Mouse (Mus musculus) embryo, embryonic 10 days (tissue): ENCODE results near the gene Cd244a.

ENCODE experiments used
- DNase-seq: peaks from one replicate; pipeline ENCODE4 v3.0.0-alpha.2; 2015; ENCODE audit warnings: low spot score

Cd244a gene

GRCm38 (mm10) chr1:171577168-171577567 lies 18.2 kb downstream of the Cd244a start:
- DNase-seq, result no peak

- DNase-seq, result no peak
These were observed 25.6 kb downstream of the Cd244a start for GRCm38 (mm10) chr1:171584584-171584983.

- no peak for DNase-seq
These were observed 45.7 kb downstream of the Cd244a start for GRCm38 (mm10) chr1:171604686-171605085.

DNA sequence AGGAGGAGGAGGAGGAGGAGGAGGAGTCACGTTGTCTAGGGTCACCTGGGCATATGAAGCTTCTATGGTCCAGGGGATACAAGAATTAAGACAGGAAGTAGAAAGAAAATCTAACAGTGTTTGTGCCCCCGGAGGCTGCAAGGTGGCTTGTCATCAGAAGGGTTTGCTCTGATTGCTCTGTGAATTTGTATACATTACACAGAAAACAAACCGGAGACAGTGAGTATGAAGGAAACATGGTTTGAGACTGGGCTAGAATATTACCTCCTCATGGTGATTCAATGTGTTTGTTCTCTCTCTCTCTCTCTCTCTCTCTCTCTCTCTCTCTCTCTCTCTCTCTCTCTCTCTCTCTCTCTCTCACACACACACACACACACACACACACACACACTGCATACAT lies 47.7 kb downstream of the Cd244a start:
- no peak for DNase-seq

GRCm38 (mm10) chr1:171607176-171607575 lies 48.2 kb downstream of the Cd244a start, which contains the start of gene Ly9:
TSS of gene Ly9 (minus strand) at chr1:171607410.
- DNase-seq, result no peak

DNA sequence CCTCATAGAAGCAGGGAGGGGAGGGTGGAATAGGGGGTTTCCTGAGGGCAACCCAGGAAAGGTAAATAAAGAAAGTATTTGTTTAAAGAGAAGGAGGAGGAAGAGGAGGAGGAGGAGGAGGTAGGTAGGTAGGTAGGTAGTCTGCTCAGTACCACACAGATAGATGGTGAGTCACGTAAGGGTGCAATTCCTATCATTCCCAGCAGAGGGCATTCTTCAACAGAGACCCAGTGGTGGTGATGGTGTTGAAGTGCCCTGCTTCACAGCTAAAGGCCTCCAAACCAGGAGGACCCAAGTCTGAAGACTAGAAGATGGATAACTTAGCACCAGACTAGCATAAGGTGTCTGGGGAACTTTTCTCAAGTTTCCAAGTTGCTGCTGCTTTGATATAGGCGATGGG lies 51.0 kb downstream of the Cd244a start:
- peak; percentile 22 for DNase-seq

GRCm38 (mm10) chr1:171610781-171611180 lies 51.8 kb downstream of the Cd244a start:
- peak; percentile 46 for DNase-seq

- DNase-seq, result no peak
These were observed 55.0 kb downstream of the Cd244a start for GRCm38 (mm10) chr1:171613962-171614361.

DNA sequence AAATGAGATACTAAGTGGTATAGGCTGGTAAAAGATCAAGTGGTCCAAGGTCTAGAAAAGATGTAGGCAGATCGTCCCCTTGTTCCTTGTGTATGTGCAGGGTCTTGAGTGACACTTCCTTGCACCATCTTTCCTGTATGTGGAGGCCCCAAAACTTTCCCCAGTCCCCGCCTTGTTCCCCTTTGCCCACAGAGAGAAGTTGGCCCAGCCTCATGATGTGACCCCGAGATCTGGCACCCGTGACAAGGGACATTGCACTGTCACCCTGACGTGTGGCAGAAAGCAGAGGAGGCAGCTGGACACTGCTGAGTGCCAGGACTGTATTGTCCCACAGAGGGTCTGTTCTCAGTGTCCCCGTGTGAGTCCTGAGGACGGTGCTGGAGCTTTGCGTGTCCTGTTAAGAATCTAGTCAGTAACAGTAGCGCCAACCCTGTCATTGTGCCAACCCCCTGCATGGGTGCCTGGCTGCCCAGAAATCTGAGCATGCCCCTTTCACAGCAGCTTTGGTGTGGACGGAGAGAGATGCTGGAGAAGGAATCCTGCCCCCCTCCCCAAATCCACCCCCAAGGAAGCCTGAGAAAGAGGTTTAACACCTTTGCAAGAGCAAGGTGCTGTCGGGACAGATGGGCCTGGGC lies 58.0 kb downstream of the Cd244a start:
- no peak for DNase-seq

GRCm38 (mm10) chr1:171619001-171619400 lies 60.0 kb downstream of the Cd244a start:
- DNase-seq, result no peak

DNA sequence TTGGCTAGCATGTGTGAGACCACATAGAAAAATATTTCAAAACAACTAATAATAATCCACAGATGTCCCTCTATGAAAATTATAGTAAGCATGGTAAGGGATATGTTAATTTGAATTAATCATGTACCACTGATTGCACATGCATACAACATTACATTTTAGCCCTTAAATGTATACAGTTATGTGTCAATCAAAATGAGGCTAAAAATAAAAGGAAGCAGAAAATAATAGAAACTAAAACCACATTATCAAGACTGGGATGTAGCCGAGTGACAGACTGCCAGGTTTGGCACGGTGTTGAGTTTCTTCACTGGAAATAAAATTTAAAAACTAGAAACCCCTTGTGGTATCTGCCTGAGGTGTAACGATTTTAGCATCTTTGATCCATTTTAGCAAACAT lies 60.7 kb downstream of the Cd244a start:
- no peak for DNase-seq

- DNase-seq, result no peak
These were observed 61.1 kb downstream of the Cd244a start for GRCm38 (mm10) chr1:171620091-171620490.

- DNase-seq, result no peak
These were observed 68.8 kb downstream of the Cd244a start for GRCm38 (mm10) chr1:171627801-171628200.

- DNase-seq, result no peak
These were observed 70.2 kb downstream of the Cd244a start for GRCm38 (mm10) chr1:171629168-171629567.

DNA sequence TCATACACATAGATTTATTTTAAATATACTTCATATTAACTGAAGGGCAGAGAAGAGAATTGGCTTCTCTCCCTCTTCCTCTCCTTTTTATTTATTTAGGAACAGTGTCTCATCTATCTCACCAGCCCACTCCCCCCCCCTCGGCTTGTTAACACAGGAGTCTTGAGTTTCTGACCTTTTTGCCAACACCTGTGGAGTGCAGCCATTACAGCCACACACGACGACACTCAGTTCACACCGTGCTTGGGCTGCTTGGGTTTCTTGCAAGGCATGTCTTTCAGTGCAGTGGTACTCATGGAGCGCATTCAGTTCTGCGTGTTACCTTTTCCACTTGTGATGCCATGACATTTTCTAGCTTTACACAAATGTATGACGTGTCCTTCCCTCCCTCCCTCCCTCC lies 71.0 kb downstream of the Cd244a start:
- no peak for DNase-seq

DNA sequence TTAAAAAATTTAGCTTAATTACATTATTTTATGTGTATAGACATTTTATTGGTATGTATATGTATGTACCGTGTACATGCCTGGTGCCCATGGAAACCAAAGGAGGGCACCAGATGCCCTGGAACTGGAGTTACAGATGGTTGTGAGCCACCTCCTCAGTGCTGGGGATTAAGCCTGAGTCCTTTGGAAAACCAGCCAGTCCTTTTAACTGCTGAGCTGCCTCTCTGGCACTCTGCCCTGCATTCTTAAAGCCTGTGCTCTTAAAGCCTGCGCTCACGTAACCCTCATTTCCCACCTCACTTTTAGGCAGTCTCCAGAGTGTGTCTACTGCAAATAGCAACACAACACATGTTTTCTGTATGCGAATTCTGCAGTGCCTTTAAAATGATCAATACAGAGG lies 71.9 kb downstream of the Cd244a start:
- no peak for DNase-seq

DNA sequence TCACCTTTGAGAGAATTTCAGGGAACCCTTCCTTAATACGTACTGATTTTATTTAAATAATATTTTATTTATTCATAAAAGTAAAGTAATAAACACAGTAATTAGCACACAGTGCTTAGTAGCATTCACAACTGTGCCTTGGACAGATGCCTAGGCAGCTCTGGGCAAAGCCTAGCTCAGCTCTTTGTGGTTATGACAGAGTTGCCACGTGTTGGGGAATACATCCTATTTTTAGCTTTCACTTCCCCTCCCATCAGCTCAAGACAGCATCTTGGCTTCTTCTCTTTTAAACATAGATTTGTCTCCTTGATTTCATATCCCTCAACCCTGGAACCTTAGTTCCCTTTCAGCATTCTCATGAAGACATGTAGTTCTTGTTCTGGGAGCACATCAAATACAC lies 72.5 kb downstream of the Cd244a start:
- no peak for DNase-seq

DNA sequence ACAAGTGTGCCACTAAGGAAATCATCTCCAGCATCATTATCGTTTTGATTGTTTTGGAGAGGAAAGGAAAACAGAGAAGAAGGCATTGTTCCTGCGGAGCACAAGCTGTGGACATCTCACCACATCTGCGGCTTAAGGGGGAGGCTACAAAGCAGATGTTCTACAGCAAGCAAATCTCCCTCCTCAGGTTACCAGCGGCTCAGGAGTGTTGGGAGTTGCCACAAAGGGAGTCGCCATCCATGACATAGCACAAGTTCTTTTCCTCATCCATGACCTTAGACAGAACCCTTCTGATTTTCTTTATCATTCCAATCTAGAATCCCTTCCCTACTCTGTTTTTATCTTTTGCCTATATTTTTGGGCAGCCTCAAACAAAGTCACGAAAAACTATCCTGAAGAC lies 76.7 kb downstream of the Cd244a start:
- DNase-seq, result no peak

DNA sequence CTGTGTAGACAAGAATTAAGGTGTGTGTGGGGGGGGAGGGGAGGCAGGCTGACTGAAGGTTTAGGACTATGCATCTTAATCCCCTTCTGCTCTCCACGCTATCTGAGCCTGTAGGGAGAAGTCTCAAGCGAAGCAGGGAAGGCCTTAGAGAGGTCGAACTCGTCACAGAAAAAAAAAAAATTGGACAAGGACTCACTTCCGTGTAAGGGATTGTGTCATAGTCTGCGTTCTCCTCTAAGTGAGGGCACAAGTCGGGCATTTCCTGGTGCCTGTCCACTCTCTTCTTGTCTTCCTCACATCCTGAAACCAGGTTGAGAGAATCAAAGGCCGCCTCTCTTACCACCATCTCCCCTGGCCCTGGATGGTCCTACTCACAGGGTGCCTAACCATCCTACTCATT lies 78.1 kb downstream of the Cd244a start:
- no peak for DNase-seq

GRCm38 (mm10) chr1:171638686-171639085 lies 79.7 kb downstream of the Cd244a start:
- no peak for DNase-seq

DNA sequence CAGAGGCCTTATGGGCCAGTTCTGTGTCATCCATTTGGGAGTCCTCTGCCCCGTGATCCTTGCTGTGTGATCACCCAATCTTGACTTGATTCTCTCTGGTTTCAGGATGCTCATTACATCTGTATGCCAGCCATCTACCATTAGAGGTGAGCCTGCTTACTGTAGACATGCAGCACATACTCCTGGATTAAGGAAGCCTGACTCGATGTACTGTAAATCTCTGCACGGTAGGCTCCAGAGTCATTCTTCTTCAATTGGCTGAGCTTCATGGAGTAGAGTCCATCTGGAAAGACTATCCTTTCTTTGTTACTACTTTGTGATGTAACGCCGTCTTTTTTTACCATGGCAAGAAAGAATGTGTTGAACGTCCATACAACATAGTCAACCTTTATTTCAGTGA lies 81.8 kb downstream of the Cd244a start:
- DNase-seq, result no peak

DNA sequence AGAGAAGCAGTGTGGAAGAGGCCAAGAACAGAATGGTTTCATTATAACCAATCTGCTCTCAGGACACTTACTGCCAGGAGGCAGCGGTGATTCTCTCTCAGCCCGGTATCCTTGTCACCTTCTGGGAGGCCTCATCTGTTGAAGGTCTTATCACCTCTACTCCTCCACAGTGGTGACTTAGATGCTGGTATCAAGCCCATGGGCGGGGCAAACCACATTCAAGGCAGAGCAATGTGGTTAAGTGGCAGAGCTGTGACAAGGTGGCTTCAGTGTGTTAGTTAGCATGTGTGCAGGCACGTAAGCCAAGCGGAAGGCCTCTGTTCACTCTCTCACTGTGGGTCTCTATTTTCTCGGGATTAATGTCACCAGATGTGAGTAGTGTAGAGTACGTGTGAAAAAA lies 84.6 kb downstream of the Cd244a start:
- no peak for DNase-seq

DNA sequence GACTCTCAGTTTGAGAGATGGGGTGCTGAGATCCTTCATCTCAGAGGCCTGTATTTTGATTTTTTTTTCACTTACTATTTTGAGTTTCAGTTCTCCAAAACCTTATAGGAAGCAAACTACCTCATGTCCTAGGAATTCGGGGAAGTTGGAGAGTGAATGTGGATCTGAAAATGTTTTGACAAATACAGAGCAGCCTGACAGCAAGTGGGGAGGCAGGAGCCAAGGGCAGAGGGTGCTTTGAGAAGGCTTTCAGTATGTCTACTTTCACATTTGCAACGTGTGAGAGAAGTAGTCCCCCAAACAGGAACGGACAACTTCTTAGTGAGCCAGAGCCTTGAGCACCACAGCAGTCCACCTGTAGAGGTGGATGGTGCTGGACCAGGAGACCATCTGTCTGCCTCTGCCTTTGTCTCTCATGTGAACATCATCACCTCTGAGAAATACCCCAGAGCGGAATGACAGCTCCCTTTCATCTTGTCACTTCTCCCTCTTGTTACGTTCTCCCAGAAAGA lies 87.5 kb downstream of the Cd244a start:
- DNase-seq, result no peak

- no peak for DNase-seq
These were observed 88.7 kb downstream of the Cd244a start for GRCm38 (mm10) chr1:171647716-171648115.
